Mouse (Mus musculus) adrenal gland, adult 8-10 months (tissue): ENCODE results near the gene Qpctl. TPM values are rescaled to one million over a fixed set of nuclear protein-coding genes. Genes with fewer than 3 reads are reported as not detected.
"Not testable (repeated sequence)": the region's sequence is repeated elsewhere in the genome, so short reads cannot be mapped to it uniquely, and the experiment has no call there.

Experiments used
- DNase-seq: peaks from one replicate; pipeline ENCODE4 v3.0.0; 2022
- total RNA-seq, 4 experiments: library from RNA; stranded (reverse); gene quantifications; 2 replicates each; pipeline ENCODE4 v1.2.4; 2022

The Qpctl gene
- total RNA-seq, 4 experiments from 2014 or later: 18.0 to 24.0 (median 23.9) TPM

DNA sequence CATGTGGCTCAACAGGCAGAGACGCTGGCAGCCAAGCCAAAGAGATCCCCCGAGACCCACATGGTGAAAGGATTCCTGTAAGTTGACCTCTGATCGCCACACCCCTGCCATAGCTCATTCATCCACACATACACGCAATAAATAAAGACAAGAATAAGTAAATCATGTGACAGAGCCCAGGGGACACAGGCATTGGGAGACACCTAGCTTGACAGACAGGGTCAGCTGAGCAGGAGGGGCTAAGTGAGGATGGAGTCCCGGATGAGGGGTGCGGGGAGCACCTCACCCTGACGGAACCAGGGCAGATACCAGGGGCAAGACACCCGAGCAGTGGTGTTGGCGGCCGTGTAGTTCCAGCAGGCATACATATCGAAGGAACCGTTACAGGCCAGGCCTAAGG, 14.7 kb upstream of the Qpctl start:
- DNase-seq: no peak

DNA sequence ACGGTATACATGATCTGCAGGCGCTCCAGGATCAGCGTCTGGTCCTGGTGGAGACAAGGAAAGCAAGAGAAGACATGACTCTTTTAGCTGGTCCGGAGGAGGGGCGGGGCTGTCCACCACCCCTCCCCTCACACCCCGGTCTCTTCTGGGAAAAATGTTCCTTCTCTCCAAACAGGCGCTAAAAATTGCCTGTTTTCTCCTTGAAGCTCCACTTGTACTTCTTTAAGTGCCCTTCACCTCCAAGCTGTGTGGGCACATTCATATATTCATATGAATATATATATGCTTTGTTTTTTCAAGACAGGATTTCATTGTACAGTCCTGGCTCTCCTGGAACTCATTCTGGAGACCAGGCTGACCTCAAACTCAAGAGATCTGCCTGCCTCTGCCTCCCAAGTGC, 13.8 kb upstream of the Qpctl start:
- DNase-seq: no peak

DNA sequence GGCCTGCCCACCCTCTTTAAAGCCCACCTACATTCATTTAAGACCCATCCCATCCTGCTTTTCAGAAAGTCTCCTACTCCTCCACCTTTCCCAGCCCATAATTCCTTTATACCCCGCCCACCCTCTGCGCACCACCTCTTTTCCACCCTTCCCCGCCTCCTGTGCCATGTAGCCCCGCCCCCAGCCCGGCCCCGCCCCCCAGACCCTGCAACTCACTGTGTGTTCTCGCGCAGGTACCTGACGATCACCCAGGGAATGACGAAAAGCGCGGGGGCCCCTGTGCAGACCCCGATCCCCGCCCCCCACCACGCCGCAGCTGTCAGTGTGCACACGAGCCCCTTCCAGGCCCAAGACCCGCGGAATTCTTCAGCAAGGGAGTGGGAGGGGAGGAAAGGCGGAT, 11.0 kb upstream of the Qpctl start:
- no peak for DNase-seq

DNA sequence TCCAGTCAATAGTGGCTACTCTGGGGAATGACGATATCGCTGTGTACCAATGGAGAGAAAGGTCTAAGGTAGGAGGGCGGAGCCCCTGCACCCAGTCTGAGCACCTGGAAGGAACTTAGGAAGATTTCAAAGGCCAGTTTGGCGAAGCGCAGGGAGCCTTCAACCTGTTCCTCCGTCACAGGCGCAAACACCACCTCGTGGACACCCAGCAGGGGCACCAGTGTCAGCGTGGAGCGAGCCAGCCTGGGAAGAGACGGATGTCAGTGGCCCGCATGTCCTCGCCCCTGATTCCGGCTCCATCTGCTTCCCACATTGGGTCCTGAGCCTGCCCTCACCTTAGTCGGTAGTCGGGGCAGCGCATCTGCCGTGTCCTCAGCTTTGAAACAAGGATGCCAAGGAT, 10.3 kb upstream of the Qpctl start:
- DNase-seq: no peak

DNA sequence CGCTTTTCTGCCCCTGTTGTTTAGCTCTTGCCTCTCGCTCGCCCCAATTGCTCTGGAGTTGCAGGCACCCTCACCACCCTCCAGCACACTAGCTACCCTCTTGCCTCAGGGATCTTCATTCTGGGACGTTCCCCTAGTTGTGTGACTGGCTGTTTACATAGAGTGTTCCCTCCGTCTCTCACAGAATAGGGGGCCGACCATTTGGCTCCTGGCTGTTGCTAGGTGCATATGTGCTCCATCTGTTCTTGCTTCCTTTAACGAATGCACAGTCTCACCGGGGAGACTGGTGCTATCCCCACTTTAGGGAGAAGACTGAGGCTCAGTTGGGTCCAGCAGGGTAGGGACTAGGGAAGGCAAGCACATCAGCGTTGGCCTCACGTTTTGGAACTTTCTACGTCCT, 9.5 kb upstream of the Qpctl start:
- DNase-seq: no peak

DNA sequence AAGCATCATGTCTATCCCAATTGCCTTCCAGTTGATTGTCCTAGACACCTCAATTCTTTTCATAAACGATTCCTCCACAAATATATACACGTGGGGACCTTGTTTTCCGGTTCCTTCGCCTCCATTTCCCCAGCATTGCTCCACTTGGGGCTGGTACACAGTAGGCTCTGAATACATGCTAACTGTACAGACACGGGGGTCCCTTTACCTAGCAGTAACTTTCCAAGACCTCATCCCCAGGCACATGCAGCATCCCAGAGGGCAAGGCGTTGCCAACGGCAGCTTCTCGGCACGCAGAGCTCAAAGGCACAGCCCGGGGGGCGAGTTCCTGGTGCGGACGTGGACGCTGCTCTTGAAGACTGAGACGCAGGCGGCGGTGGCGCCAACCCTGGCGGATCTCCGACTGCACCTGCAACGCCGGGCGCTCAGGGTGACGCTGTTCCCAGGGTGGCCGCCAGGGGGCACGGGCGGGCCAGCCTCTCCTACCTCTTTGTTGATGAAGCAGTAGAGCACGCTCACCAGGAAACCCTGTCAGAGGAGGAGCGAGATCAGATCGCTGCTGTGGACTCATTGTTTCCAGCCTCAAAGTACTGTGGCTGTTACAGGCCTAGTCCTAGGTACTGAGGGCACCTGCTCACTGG, 8.2 kb upstream of the Qpctl start:
- DNase-seq: peak; percentile 84

DNA sequence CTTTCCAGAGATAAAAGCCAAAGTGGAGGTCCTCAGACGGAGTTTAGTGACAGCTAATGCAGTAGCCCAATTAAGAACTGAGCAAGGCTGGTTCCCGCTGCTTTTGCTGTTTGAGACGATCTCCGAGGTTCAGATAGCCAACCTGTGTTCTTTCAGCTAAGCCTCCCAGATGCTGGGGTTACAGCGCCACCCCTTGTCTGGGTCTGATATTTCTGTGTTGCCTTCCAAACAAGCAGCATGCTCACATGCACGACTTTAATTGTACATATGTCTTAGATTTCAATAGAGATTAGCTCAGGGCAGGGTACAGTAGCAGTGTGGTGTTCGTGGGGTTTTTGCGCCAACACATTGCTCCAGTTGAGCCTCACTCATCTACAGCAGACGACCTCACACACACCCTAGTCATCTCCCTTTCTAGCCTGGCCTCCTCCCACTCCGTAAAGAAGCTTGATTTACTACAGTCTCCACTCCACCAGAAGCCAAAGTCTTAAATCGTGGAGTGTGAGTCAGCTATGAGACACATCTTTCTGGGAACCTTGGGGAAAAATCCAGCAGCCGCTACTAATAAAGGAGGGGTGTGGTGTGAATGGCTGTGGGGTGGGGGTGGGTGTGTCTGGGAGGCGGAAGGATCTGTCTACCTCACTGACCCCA, 6.9 kb upstream of the Qpctl start:
- DNase-seq: peak; percentile 57

DNA sequence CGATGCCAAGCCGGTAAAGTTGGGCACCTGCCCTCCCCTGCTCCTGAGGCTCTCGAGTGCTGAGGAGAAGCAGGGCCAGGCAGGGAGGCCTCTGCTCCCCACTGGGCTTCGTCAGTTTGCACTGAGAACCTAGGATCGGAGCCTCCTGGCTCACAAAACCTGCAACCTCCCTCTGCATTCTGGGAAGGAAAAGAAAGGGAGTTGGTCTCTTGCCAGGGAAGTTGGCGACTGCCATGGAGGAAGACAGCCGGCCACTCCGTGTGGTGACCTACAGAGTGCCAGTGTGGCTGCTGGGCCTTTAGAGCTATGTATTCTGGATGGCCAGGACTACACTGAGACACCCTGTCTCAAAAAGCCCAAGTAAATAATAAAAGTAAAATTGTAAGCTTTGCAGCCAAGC, 5.7 kb upstream of the Qpctl start:
- no peak for DNase-seq

DNA sequence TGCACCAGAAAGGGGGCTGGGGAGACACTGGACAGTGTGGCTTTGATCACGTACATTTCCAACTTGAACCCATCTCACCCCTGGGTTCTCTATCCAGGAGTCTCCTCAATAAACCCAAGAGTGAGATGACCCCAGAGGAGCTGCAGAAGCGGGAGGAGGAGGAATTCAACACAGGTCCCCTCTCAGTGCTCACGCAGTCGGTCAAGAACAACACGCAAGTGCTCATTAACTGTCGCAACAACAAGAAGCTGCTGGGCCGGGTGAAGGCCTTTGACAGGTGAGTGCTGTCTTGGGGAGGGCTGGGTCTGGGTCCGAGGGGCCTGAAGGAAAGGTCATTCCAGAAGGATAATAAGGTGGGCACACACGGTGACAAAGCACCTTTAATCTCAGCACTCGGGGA, 2.0 kb upstream of the Qpctl start:
- not testable (repeated sequence) for DNase-seq

DNA sequence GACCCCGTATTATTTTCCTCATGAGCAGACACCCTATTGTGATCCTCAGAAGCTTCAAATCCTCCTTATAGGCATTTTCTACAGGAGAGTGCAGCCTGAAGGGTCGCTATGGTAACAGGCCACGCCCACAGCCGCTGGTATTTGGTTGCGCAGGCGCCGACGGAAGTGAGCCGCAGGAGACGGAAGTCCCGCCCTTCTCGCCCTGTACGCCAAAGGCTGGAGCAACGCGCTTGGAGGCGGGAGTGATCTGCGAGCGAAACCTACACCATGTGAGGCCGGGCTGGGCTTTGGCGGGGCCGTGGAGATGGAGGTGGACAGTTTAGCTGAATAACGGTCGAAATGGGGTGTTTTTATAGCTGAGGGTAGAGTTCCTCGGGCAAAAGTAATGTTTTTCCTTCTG, 535 bp upstream of the Qpctl start, which contains the start of gene Snrpd2:
Snrpd2 (plus strand) TSS at position 97 of the 400 bp plus-strand sequence.
- DNase-seq: peak; percentile 92

DNA sequence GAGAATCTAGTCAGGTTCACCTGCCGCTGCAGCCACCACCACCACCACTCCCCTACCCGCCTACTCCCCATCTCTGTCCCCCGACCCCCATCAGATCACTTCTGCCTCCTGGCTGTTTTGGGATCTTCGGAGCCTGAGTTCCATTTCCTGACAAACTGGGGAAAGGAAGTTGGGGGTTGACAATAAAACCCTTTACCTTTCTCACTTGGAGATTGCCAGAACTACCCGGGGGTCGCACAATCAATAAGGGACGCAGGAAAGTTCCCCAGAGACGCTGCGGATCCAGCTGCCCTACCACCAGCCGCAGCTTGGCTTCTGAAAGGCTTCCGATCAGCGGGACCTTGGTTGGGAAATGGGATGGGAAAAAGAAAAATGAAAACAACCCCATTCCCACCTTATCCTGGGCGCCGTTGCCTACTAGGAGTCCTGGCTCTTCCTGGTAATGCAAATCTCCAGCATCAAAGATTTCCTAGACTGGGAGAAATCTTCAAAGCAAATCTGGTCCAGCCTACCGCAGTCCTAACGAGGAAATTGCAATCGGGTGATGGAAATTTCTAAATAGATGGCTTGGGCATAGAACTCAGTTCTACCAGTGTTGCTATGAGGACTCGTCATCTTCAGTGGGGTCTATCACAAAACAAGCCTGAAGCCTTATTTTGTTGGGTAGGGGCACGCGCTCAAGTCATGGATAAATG, 764 bp downstream of the Qpctl start:
- no peak for DNase-seq

DNA sequence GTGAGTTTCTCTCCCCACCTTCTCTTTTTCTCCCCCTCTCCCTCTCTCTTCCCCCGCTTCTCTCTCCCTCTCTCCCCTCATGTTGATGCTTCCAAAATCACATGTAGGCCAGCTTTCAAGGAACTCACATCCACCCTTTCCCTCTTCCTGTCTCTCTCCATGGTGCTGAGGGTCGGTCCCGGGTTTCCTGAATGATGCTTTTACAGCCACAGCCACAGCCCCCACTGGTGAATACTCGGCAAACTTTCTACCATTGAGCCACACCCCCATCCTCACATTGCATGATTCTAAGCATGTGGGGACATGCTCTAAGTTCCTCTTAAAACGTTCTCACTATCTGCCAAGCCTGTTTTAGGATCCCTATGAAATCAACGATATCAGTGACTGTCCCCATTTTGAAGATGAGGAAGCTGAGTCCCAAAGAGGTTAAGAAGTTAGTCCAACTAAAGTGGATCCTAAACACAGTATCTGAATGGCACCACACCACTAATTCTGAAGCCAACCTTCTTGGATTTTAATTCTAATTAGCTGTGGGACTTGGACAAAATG, 1.5 kb downstream of the Qpctl start:
- DNase-seq: no peak

DNA sequence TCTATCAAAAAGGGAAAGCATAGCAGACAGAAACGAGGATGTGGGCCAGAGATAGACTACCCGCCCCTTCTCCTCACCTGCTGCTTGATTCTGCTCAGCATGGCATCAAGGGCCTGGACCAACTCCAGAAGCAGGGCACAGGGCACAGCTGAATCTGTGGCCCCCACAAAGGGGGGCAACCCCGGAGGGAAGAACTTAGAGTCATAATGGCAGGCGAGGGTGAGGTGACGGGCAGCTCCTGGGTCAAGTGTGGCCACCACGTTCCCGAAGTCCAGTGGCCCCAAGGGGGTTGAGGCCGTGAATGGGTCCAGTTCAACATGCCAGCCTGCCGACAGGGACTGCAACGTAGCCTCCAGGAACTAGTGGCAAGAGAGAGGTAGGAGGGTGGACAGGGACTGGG, 2.3 kb downstream of the Qpctl start:
- DNase-seq: no peak

DNA sequence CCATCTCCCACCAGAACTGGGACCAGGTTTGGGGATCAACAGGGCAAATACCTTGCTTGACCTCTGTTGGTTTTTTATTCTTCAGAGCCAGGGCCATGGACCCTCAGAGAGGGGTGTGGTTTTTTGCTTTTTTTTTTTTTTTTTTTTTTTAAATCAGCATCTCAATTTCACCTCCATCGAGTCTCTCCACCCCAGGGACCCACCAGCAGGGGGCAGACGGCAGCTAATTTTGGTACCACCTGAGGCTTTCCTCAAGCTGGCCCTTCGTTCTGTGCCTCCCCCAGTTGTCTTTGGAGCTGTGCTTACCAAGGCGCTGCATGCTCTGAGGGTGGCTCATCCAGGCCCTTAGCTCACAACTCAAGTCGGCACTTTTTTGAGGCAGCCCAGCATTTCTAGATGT, 11.7 kb downstream of the Qpctl start:
- DNase-seq: no peak

DNA sequence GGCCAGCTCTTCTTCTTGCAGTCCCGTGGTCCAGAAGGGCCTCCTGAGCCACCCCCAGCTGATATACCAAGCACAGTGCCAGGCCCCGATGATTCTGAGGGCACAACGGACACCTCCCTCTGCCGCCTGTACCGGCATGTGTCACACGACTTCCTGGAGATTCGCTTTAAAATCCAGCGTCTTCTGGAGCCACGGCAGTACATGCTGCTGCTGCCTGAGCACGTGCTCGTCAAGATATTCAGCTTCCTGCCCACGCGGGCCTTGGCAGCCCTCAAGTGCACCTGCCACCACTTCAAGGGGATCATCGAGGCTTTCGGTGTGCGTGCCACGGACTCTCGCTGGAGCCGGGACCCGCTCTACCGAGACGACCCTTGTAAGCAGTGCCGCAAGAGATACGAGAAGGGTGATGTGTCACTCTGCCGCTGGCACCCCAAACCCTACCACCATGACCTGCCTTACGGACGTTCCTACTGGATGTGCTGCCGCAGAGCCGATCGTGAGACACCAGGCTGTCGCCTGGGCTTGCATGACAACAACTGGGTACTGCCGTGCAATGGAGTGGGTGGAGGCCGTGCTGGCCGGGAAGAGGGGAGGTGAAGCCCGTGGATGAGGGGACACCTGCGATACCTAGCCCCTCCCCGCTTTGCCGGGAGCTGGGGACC, 12.3 kb downstream of the Qpctl start:
- no peak for DNase-seq

DNA sequence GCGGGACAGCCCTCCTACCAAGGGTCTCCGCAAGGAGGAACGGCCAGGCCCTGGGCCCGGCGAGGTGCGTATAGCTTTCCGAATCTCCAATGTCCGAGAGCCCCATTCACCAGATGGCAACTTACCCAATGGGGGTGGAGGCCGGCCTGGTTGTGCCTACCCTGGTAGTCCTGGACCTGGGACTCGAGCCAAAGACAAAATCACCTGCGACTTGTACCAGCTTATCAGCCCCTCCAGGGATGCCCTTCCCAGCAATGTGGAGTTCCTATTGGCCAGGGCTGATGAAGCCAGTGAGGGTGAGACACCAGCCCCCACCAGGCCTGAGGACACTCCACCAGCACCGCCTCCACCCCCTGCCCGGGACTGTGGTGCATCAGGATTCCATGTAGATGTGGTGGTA, 12.9 kb downstream of the Qpctl start:
- DNase-seq: no peak

DNA sequence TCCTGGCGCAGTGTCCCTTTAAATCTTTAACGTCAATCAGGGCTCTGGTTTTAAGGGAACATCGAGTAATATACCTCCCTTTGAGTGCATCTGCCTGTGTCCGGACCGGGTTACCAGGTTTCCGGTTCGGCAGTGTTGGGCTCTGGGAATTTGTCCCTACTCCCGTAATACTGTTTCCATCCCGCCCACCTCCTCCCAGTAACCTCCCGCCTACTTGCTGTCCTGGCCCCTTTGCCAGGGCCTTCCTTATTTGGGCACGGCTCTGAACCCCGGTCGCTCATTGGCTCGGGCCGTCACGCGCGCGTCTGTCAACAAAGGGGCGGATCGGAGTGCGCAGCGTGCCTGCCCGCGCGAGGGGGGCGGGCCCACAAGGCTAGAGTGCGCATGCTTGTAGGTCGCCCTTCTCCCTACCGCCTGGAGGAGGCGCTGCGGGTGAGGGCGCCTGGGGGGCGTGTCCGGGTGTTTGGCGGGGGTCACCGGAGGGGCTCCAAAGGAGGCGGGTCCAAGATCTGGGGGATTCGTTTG, 17.7 kb downstream of the Qpctl start:
- DNase-seq: peak; percentile 98

DNA sequence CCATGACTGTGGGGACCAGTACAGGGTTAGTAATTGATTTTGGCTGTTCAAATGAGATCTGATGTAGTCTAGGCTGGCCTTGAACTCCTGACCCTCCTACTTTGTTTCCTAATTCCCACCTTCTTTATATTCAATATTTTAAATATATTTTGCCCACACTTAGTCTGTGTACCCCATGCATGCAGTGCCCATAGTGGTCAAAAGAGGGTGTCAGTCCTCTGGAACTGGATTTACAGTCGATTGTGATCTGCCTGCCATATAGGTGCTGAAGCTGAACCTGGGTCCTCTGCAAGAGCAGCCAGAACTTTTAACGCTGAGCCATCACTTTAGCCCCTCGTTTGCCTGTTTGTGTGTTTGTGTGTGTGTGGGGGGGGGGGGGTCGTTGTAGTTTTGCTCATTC, 18.4 kb downstream of the Qpctl start:
- no peak for DNase-seq

DNA sequence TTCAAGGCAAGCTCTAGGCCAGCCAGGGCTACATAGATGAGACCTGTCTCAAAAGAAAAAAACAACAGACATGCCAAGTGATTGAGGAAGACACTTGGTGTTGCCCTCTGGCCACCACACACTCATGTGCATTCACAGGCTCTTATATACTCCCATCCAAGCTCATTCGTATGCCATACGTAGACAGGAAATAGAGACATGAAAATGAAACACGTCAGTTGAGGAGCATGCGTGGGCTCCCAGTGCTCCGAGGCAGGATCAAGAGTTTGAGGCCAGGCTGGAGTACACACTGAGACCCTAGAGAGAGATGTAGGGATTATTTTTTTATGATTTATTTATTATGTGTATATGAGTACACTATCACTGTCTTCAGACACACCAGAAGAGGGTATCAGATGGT, 19.7 kb downstream of the Qpctl start:
- no peak for DNase-seq

DNA sequence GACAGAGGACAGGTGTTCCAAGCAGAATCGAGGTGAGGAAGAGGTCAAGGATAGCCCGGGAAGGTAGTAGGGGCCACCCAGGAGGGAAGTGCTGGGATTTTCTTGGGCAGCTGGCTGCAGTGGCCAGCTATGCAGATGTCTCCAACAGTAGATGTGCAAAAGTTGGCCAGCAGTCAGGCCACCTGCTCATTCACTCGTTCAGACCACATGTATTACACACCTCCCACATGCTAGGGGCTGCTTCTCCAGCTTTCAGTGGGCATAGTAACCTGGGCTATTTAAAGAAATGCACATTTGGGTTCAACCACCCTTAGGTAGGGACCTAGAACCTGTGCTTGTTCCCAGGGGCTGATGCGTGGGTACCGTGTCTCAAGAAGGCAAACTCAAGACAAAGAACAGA, 21.3 kb downstream of the Qpctl start:
- DNase-seq: no peak

DNA sequence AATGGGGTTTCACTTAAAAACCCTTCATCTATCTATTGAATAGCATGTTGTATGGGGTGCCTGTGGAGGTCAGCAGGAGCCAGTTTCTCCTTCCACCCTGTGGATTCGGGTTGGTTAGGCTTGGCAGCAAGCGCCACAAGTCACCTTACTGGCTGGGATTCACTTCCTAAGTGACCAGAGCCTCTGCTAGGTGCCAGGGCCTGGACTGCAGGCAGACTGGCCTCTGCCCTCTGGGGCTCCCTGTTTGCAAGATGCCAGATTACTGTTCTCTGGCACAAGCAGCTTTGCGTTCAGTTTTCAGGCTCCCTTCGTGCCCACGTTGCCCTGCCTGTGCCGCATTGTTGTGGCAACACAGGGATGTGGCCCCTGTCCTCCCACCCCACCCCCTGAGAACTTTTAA, 24.4 kb downstream of the Qpctl start:
- no peak for DNase-seq

DNA sequence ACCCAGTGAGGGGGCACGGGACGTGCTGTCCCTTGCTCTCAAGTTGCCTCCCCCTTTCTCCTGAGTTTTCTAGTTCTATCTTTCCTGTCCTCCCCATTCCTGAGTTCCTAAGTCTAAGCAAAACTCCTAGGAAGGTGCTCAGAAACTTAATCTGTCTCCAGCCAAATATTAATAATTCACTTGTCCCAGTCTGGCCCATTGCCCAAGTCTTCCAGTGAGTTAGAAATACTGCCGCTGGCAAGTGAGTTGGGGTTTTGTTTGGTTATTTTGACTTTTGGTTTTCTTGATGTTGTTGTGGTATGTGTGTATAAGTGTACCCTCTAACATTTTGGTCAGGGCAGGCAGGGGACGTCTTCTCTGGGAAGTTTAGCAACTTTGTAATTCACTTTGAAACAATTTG, 27.4 kb downstream of the Qpctl start:
- DNase-seq: no peak
